Mouse (Mus musculus): ENCODE results near the gene Afmid.
"Not testable (repeated sequence)": the region's sequence is repeated elsewhere in the genome, so short reads cannot be mapped to it uniquely, and the experiment has no call there.

Afmid gene

DNA sequence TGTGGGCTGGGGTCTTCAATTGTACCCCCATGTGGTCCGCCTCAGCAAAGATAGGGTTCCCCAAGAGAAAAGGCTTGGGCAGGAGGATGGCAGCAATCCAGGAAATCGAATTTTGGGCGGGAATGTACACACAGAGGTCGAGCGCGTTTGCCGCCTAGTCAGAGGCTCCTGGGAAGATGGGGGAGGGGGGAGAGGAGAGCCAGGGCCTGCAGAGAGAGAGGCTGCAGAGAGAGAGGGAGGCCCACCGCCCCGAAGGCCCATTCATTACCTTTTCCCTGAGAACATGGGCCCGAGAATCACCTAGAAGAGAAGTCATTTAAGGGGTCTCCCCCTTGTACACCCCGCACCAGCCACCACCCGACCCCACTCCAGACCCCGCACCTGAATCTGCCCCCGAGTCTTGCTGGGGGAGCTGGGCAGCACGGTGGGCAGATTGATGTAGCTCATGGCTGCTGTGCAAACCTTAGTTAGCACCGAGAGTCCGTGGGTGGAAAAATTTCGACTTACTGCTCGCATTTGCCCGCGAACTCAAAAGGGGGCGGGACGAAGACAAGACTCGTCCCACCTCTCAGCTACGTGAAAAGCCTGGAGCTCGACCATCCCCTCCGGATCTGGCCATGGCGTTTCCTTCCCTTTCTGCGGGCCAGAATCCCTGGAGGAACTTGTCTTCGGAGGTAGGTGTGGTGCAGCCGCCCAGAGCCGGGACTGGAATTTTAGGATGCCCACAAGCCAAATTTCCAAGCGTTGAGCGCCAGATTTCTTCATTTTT lies at the start of gene Afmid, which contains the start of gene Tk1:
Afmid (plus strand) TSS at position 592 of the 769 bp plus-strand sequence.
Tk1 (minus strand) TSS at position 760 of the 769 bp plus-strand sequence.
- DNase-seq, result peak; percentile 77 to 80

DNA sequence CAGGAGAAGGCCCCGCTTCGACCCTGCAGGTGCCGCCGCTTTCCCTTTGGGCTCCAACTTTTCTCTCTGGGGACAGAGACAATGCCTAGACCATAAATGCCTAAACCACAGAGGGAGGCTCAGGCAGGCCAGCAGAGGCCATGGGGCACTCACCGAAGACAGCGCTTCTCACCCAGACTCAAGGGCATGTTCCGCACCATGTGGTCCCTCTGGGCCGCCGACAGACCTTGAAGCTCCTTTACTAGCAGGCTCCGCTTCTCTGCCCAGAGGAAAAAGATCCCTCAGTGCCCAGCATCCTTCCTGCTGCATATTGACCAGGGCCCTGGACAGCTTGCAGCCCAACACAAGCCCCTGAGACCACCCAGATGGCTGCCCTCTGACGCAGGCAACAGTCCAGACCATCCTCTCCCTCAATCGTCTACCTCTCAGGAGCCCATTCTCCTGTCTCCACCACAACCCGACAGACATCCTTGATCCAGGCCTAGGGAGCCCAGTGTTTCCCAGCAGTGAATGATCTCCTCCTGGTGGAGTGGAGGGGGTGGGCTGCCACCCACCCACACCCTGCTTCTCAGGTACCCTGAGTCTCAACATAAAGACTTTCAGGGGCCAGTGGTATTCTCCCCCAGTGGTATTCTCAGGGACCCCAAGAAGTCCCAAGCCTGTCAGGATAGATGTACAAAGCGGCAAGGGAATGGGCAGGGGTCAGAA lies 49.5 kb upstream of the Afmid start:
- no peak for DNase-seq

DNA sequence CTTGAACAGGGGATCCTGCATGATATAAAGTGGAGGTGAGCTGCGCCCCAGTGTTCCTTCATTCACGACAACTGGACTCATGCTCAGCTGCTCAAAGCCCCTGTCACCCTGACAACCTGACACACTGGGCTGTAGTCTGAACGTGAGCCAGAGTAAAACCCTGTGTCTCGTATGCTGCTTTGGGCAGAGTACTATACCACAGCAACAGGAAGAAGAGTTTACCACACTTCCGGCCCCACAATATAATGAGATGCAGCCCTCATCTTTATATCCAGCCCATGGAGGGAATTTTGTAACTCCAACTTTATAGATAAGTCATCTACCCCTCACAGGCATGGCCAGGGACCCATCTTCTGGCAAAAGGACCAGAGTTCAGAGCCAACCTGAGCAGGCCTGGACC lies 48.6 kb upstream of the Afmid start:
- DNase-seq, result no peak

DNA sequence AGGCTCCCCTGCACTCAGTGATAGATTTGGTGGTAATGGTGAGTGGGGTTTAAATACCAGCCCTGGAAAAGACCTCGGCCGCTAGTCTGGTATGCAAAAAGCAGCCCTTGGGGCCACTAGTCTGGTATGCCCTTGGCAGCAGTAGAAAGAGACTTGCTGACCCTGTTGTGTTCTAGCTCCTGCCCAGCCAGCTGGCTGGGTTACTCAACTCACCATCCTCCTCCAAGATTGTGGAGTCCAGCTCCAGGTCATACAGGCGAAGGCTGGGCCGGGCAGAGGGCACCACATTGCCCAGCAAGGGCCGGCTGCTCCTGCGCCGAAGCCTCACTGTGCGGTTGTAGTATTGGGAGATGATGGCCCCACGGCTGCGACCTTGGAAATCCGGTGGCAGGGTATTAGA lies 47.7 kb upstream of the Afmid start:
- DNase-seq, result no peak

DNA sequence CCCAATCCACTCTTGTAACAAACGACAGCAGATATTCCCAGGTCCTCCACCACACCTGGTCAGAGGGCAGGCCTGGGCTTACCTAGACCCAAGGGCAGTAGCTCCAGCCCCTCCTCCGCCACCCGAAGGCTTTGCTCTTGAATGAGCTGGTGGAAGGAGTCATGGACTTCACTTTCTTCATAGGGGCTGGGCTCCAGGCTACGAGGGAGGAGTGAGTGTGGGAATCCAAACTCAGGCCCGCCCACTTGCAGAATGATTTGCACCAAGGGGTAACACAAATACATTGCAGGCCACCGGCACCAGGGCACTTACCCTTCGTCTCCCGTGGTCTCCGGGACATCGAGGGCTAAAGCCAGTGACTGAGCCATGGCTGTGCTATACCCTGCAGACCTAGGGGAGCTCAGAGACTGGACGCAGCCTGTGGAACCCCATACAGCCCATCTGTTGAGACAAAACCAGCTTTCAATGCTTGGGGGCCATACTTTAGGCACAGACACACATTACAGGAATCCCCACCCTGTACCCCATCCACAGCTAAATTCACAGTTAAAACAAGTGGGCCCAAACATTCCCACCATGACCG lies 46.8 kb upstream of the Afmid start:
- peak; percentile 57 to 64 for DNase-seq

DNA sequence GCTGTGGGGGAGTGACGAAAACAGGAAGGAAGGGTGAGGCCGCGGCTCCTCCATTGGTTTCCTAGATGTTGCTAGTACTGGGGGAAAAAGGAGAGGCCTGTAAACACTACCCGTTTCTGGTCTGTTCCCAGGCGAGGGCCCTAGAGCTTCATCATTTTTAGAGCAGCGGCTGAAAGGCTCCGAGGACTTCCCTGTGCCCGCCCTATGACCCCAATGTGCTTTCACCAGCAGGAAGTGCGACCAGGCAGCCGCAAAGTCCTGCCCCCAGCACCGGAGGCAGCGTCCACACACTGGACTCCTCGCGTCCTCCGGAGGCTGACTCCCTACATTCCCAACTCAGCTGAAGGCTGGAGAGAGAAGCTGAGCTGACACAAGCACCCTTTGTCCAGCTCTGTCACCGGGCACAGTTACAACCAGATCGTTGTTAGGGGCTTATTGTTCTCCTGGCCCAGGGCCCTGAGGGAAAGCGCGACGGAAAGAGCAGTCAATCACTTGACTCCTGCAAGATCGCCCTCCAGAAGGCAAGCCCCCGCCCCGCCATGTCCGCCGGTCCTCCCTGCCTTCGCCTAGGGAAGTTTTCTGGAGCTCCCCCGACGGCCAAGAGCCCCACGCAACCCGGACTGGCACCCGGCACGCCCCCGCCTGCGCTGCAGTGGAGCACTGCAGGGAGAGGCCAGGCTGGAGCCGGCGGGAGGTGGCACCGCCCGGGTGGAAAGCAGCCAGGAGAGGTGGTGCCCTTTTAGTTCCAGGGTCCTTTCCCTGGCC lies 46.1 kb upstream of the Afmid start:
- DNase-seq, result peak; percentile 85 to 89

DNA sequence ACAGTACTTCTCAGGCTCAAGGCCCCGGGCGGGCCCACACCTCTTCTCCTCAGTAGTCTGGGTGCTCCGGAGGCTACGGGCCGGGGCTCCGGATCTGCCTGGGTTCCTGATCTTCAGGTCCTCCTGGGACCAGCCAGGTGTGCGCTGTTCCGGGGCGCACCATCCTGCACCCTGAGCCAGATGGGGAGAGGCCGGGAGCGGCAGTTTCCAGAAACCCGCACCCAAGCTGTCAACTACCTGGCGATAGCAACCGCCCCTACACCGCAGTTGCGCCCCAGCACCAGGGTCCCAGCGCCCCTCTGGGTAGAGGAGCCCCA lies 45.6 kb upstream of the Afmid start:
- DNase-seq, result no peak

DNA sequence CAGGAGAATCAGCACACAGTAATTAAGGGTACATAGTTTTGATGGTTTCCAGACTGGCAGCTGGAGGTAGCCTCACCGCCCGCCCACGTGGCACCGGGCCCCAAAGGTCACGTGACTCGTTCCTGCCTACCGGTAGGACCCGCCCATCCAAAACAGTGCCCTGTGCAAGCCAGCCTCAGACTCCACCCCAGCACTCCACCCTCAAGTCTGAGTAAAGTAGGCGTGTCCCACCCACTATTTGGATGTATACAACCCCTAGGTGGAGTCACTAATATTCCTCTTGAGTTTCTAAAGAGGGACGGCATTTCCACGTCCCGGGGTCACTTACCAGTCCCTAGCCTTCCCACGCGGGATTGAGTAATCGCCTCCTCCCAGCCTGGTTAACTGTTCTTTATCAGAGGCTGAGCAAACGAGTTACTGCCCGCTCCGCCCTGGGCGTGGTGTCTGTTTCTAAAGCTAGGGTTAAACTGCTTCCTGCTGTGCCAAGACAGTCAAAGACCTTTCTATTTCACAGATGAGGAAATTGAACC lies 45.1 kb upstream of the Afmid start:
- peak; percentile 96 to 97 for DNase-seq

DNA sequence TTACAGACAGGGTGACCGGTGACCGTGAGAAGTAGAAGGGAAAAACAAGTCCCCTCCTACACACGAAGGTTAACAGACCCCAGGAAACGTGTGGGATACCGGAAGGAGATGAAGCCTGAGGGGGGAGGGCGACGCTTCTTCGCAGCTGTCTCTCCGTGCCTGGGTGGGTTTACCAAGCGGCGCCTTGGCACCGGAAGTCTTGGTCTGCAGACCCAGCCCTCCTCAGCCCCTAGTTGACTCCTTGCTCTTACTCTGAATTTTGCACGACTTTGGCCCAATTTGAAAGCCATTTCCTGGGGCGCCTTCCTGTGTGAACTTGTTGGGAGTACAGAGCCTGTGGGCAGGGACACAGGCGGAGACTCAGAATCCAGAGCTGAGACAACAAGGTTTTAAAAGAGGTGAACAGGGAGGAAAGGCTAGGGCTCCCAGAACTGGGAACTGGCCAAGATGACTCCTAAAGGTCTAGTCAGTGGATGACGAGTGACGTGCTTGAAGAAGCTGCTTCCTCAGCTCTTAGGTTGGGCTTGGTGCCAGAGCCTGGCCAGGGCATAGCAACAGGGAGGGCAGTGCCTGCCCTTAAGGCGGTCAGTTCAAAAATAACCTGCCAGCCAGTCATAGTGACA lies 44.4 kb upstream of the Afmid start:
- peak; percentile 82 to 91 for DNase-seq

DNA sequence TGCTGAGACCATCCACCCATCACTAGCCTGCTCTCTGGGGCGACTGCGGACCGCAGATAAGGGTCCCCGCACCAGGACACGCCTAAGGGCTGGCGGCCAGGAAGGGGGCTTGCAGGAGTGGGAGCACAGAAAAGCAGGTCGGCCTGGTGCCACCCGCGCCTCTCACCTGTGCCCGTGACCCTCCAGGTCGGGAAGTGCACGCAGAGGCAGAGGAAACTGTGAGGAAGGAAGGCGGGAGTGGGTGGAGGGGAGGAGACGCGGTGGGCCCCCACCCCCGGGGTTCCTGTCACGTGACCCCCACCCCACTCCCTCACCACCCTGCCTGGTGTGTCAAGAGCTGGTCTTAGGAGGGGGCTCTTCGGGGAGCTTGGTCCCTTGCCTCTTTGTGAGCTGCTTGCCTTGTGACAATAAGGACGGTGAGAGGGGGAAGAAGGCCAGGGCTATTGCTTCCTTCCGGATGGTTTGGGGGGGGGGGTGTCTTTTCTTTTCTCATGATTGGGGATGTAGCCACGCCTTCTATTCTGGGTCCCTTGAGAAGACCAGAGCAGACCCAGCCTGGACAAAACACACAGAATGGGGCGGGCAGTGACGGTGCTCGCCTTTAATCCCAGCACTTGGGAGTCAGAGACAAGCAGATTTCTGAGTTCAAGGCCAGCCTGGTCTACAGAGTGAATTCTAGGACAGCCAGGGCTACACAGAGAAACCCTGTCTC lies 43.6 kb upstream of the Afmid start, which contains the start of the genes Tmc8 and Tmc6:
Tmc8 (plus strand) TSS at position 84 of the 712 bp plus-strand sequence.
Tmc6 (minus strand) TSS at position 206 of the 712 bp plus-strand sequence.
- DNase-seq, result peak; percentile 45 to 59

DNA sequence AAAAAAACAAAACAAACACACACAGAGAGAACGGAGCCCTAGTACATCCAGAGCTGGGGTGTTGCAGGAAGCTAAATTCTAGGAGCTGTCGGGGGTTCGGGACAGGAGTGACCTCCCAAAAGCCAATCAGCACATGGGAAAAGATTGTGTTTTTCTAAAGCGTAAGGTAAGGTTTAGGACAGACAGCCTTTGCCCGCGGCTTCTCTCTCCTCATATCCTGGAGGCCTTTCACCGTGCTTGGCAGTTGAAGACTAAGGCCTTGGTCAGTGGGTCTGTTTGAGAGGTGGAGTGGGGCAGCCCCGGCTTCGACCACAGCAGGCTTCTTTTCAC lies 43.1 kb upstream of the Afmid start:
- no peak for DNase-seq

DNA sequence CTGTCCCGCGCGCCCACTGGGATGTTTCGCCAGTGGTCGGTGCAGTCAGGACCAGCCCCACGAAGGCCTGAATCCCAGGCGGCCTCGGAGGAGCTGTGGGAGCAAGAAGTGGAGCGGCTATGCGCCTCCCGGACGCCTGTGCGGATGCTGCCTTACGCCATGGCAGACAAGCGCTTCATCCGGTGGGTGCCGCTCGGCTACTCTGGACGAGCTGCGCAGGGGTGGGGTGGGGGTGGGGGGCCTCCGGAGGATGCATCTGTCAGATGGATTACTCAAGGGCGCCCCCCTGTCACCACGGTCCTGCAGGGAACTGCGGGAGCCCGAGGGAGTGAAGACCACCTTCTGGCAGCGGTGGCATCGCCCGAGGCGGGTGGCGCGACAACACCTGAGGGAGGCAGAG lies 42.6 kb upstream of the Afmid start:
- peak; percentile 59 to 62 for DNase-seq

DNA sequence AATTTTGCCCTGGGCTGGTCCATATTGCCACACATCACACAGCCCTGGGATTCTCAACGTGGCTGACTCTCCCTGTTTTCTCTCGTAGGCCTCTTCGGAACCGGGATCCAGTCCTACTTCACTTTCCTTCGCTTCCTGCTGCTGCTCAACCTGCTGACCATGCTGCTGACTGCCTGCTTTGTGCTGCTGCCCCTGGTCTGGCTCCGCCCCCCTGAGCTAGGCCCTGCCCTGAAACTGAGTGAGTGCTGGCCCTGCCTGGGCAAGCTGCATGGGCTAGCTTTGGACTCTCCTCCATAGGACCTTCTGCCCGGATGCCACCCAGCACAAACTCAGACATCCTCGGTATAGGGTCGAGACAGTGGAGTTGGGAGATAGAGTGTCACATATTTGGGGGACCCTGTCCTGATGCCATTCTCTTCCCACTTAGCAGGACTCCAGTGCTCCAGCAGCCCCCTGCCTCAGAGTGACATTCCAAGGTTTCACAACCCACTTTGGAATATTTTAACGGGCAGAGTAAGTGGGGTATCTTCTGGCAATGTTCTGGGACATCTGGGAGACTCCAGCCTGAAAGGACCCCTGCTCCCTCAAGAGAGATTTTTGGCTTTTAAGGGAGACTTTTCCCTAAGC lies 41.9 kb upstream of the Afmid start:
- peak in 1 of 2 experiments; percentile 43 for DNase-seq

DNA sequence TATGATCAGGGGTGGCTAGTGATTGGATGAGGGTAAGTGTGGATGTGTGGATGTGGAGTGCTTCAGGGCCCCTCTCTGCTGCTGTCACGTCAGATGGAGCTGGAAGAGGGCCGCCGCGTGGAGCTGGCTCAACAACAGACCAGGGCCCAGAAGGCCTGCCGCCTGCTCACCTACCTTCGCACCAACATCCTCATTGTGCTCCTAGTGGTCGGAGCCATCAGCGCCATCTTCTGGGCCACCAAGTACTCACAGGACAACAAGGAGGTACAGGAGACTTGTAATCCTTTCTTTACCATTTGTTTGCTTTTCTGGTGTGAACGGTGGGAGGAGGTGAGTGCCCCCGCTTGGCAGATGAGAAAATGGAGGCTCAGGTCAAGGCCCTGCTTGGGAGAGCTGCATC lies 39.4 kb upstream of the Afmid start:
- peak; percentile 67 to 71 for DNase-seq

DNA sequence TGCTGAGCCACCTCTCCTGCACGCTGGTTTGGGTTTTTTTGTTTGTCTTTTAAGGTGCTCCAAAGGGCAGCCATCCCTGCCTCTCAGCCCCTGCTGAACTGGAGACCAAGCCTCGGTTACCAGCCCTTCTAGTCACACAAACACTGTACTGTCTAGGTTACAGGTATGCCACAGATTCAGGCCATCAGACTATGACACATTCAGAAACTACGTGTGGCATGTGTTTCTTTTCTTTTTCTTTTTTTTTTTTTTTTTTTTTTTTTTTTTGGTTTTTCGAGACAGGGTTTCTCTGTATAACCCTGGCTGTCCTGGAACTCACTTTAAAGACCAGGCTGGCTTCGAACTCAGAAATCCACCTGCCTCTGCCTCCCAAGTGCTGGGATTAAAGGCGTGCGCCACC lies 37.2 kb upstream of the Afmid start:
- DNase-seq, result not testable (repeated sequence)

DNA sequence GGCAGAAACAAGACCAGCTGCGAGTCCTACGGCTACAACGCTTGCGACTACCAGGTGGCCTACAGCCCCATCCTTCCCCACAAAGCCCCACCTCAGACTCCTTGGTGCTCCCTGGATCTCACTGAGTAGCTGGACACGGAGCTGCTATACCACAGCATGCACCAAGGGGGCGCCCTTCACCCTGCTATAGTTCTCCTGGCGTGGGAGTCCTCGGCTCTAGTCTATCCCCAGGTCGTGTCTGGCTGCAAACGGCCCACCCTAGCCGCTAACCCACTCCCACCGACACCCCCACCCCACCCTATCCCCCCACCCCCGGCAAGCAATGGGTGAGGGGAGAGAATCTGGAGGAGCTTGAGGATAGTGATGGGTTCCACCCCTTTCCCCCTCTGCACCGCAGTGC lies 35.4 kb upstream of the Afmid start:
- DNase-seq, result peak; percentile 76 to 78

DNA sequence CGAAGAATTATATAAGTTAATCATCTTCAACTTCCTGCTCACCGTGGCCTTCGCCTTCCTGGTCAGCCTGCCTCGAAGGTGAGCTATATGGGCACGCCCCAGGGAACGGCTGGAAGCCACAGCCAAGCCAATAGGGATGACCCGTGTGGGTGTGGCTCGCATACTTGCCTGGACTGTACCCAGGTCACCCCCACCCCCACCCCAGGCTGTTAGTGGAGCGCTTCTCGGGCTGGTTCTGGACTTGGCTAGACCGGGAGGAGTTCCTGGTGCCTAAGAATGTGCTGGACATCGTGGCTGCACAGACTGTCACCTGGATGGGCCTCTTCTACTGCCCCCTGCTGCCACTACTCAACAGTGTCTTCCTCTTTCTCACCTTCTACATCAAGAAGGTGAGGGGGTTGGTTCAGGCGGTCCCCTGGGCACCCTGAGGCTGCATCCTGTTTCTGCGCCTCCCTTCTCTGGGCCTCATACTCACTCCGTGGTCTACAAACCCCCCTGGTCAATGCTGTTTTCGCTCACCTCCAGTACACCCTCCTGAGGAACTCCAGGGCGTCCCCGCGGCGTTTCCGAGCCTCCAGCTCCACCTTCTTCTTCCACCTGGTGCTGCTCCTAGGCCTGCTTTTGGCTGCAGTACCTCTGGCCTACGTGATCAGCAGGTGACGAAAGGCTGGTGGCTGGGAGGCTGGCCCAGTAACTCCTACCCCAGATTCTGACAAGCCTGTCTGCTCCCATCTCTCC lies 34.9 kb upstream of the Afmid start:
- DNase-seq, result peak; percentile 50 to 70

DNA sequence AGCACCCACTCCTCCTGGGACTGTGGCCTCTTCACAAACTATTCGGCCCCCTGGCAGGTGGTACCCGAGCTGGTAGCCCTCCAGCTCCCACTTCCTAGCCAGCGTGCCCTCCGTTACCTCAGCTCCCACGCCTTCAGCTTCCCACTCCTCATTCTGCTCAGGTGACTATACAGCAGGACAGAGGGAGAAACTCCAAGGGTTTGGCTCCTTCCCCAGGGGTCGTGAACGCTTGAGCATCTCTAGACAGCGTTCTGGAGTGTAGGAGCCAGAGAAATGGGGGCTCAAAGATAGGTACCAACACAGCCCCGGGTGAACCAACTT lies 34.3 kb upstream of the Afmid start:
- no peak for DNase-seq

DNA sequence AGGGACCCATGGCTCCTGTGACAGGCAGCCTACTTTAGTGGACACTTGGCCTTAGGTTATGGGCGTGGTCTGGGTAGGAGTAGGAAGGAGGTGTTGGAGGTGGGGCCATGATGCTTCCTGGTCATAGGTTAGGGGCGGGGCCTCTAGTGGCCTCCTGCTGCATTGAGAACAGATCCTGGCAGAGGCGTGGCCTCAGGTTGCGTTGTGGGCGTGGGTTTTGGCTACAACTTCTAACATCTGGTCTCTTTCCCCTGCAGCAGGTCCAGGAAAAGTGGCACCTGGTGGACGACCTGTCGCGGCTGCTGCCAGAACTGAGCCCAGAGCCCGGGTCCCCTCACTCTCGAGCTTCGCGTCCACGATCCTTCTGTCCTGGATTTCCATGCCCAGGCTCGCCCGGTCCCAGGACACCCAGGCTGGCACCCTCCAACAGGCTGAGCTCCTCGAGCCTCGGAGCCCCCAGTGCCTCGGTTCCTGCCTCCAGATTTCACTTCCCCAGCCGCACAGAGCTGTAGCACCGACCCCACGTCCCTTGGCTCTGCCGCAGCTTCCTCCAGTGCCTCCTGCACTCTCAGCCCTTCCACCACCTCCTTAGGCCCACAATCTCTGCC lies 33.3 kb upstream of the Afmid start:
- DNase-seq, result peak; percentile 93 to 95

DNA sequence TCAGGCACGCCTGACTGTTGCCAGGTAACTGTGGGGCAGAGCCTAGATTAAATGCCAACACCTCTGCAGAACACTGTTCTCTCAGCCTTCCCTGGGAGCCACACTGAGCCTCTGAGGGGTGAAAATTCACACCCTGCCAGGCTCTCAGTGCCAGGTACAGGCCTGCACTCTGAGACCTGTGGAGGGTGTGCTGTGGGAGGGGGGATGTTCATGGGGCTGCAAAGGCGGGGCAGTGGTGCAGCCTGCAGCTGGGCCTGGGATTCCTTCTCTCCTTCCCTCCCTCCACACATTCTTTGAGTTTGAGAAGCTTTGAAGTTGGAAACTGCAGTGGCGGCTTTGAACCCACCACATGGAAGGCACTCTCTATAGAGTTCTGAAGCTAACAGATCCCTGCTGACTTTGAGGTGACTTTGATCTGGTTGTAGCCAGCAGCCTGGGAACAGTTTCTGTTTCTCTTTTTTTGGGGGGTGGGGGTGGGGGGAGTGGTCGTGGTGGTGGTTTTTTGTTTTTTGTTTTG lies 31.6 kb upstream of the Afmid start:
- no peak for DNase-seq

All from lung, adult 18-20 months (tissue).